Mouse (Mus musculus) adrenal gland, postnatal 4 days (tissue): ENCODE results near the gene Slirp. TPM values are rescaled to one million over a fixed set of nuclear protein-coding genes. Genes with fewer than 3 reads are reported as not detected.

ENCODE experiments used
- microRNA-seq: library from miRNA; unstranded; fragments of <30 nt; microRNA quantifications from one replicate; pipeline ENCODE4 v1.2.0, GENCODE M21; 2021
- total RNA-seq, 2 experiments: library from RNA; stranded (reverse); gene quantifications; 2 replicates each; pipeline ENCODE4 v1.2.3; 2021

Slirp gene
- total RNA-seq, 2 experiments from 2014 or later, result 158 to 179 TPM

Small RNA genes within 50 kb of the gene (microRNA-seq; reads per million reads assigned to microRNA genes)
- gene Mir3068, result 109 reads per million, percentile 47 among the genes with 10 or more reads in this experiment

Other genes with a start within 250 kb of the Slirp start
- gene Samd15, start 244.2 kb upstream of the Slirp start, total RNA-seq, result 1 to 10 TPM; 3.0 to 3.2 TPM
- 10 to 100 TPM; 25.3 to 28.1 TPM for gene Tmed8, start 243.4 kb upstream of the Slirp start, total RNA-seq
- under 1 TPM; 0.17 to 0.51 TPM for gene Noxred1, start 205.2 kb upstream of the Slirp start, total RNA-seq
- 10 to 100 TPM; 42.8 to 45.6 TPM for gene Vipas39, start 177.6 kb upstream of the Slirp start, total RNA-seq
- 100 to 1,000 TPM; 119 to 129 TPM for gene Ahsa1, start 177.4 kb upstream of the Slirp start, total RNA-seq
- under 1 TPM; 0.56 to 0.62 TPM for gene Ism2, start 144.2 kb upstream of the Slirp start, total RNA-seq
- 100 to 1,000 TPM; 183 to 197 TPM for gene Sptlc2, start 55.5 kb upstream of the Slirp start, total RNA-seq
- gene Alkbh1, start 121 bp downstream of the Slirp start, total RNA-seq, result 10 to 100 TPM; 30.2 to 33.2 TPM
- gene Snw1, start 28.4 kb downstream of the Slirp start, total RNA-seq, result 10 to 100 TPM; 80.2 to 84.5 TPM
- not detected for gene Gm5788, start 50.8 kb downstream of the Slirp start, total RNA-seq
- not detected for gene Gm8300, start 70.4 kb downstream of the Slirp start, total RNA-seq
- gene Oog1, start 158.8 kb downstream of the Slirp start, total RNA-seq, result not detected
- gene Gm4027, start 175.0 kb downstream of the Slirp start, total RNA-seq, result not detected
- not detected for gene Gm16381, start 200.7 kb downstream of the Slirp start, total RNA-seq